Mouse (Mus musculus) heart, adult 18-20 months (tissue): Measurements from ENCODE around the gene Yipf4. TPM values are rescaled to one million over a fixed set of nuclear protein-coding genes. Genes with fewer than 3 reads are reported as not detected.
"Not testable (repeated sequence)": the region's sequence is repeated elsewhere in the genome, so short reads cannot be mapped to it uniquely, and the experiment has no call there.

ENCODE experiments used
- DNase-seq, 2 experiments: peaks; one replicate each; pipeline ENCODE4 v3.0.0; 2021 to 2022; ENCODE audit warnings: mixed read lengths in 1 of 2
- long read RNA-seq, 2 experiments: library from polyadenylated mRNA; stranded (forward); transcript quantifications; one replicate each; pipeline ENCODE4 v2.0.0; 2021
- total RNA-seq, 2 experiments: library from RNA; stranded (reverse); gene quantifications; 2 replicates each; pipeline ENCODE4 v1.2.3; 2021

The Yipf4 gene
- 10 to 100 TPM; 71.6 to 77.8 TPM for total RNA-seq
- long read RNA-seq, experiment 1, transcript Yipf4-201 (6 exons, 2,133 nt) = major isoform, 53 of 57 reads
- long read RNA-seq, experiment 1, partial matches to known transcripts = 0 of 57 reads
- long read RNA-seq, experiment 1, other reads (novel, unspliced or antisense) = 3 of 57 reads
- long read RNA-seq, experiment 2, transcript Yipf4-201 (6 exons, 2,133 nt) = major isoform, 25 of 27 reads
- long read RNA-seq, experiment 2, partial matches to known transcripts = 0 of 27 reads
- long read RNA-seq, experiment 2, other reads (novel, unspliced or antisense) = 2 of 27 reads

- peak; percentile 98 to 99 for DNase-seq
Observed at GRCm38 (mm10) chr17:74489024-74489900, at the start of gene Yipf4. Gene Yipf4 (plus strand): TSS chr17:74489493.

- DNase-seq = peak in 1 of 2 experiments; percentile 14
Observed at GRCm38 (mm10) chr17:74440486-74440885, 48.8 kb upstream of the Yipf4 start.

GRCm38 (mm10) chr17:74449776-74450175 lies 39.5 kb upstream of the Yipf4 start:
- DNase-seq = no peak

DNA sequence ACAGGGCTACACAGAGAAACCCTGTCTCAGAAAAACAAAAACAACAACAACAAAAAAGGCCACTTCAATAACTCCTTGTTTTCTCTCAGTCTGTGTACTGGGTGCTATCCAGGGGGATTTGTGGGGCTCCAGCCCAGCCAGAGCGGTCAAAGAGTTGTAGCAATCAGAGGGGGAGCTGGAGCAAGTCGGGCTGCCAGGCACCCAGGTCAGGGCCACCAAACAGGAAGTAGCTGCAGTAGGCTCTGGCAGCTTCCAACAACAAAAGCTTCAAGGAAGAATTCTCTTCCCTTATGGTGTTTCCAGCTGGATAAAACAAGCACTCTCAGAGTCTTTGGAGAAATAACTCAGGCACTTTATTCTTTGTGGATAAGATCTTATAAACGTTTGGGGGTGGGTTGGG lies 35.4 kb upstream of the Yipf4 start:
- no peak for DNase-seq

- DNase-seq = no peak
Observed at GRCm38 (mm10) chr17:74454660-74455059, 34.6 kb upstream of the Yipf4 start.

DNA sequence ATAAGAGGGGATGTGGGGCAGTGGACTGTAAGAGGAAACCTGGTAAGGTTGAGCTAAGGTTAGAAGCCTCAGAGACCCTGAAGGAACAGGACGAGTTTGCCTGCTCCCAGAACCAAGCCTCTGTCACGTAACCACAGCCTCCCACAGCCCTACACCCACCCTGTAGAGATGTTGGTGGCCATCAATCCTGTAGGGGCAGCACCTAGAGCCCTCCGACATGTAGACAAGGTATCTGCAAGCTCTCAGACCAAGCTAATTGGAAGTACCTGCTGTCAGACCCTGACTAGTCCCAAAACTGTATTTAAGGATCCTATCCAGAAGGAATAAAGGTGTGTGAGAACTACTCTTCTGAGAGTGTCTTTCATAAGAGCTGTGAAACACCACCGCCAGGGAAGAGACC lies 33.9 kb upstream of the Yipf4 start:
- DNase-seq = no peak

GRCm38 (mm10) chr17:74456825-74457224 lies 32.5 kb upstream of the Yipf4 start:
- no peak for DNase-seq

GRCm38 (mm10) chr17:74457972-74458677 lies 31.2 kb upstream of the Yipf4 start:
- DNase-seq = no peak

- DNase-seq = peak in 1 of 2 experiments; percentile 10
Observed at GRCm38 (mm10) chr17:74458711-74459408, 30.4 kb upstream of the Yipf4 start, which contains the start of gene Nlrc4. Gene Nlrc4 (minus strand): TSS chr17:74459142.

GRCm38 (mm10) chr17:74463510-74463909 lies 25.8 kb upstream of the Yipf4 start:
- no peak for DNase-seq

- not testable (repeated sequence) for DNase-seq
Observed at GRCm38 (mm10) chr17:74467981-74468380, 21.3 kb upstream of the Yipf4 start.

DNA sequence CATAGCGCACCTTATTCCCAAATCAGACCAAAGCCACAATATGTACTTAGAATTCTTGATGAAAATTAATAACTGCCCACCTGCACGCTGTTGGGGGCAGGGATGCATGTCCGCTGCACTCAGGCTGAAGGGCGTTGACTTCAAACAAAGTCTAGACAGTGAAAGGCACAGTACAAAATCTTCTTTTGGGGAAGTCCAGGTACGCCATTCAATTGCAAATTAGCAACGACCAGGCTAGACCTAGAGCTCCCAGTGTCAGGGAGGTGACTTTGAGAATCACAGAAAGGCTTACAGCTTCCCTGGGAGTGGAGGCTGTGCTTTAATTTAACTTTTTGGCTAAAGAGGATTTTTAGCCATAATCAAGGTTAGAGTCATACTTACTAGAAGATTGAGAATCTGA lies 19.2 kb upstream of the Yipf4 start:
- DNase-seq = not testable (repeated sequence)

DNA sequence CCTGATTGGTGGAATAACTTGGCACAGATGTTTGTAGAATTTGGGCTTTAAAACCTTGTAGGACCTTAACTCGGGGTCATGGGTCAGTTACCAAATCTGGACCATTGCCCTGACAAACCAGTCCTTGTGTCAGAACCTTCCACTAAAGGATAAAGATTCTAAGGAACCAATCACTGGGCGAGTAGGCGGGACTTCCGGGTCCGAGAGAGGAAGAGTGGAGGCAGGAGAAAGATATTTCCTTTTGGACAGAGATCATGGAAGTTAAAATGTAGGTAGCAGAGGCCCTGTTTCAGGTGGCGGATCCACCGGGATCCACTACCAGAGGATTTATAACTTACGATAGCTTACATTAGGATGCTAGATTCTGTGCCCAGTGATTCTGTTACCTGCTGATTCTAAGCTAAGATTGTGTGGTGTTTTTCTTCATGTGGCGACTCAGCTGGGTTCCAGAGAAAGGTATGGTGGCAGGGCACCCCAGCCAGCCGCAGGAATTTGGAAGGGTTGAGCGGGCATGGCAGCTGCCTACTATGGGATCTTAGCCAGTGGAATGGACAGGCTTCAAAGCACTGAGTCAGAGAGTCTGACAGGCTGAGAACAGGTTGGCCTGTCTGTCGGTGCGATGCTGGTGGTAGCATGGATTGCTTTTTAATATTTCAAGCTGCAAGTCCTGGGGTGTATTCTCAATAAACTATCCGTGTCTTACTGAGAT lies 8.8 kb upstream of the Yipf4 start:
- DNase-seq = no peak

- DNase-seq = no peak
Observed at GRCm38 (mm10) chr17:74489901-74490220, 568 bp downstream of the Yipf4 start.

GRCm38 (mm10) chr17:74491565-74491964 lies 2.3 kb downstream of the Yipf4 start:
- no peak for DNase-seq

DNA sequence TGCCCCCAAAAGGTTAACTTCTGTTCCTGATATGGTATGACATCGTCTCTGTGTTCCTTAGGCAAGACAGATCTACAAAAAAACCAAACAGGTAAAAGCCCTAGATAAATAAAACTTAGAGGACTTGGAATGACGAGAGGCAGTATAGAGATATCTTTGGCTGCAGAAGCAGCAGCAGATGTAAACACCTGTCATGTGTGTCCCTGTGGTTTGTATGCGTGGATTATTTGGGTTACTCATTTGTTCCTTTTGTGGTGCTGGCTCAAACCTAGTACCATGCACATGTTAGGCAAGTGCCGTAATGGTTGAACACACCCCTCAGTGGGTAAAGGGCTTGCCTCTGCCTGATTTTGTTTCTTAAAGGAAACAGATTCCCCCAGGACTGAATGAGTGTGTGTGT lies 10.9 kb downstream of the Yipf4 start:
- DNase-seq = no peak

- DNase-seq = no peak
Observed at GRCm38 (mm10) chr17:74501085-74501484, 11.8 kb downstream of the Yipf4 start.

DNA sequence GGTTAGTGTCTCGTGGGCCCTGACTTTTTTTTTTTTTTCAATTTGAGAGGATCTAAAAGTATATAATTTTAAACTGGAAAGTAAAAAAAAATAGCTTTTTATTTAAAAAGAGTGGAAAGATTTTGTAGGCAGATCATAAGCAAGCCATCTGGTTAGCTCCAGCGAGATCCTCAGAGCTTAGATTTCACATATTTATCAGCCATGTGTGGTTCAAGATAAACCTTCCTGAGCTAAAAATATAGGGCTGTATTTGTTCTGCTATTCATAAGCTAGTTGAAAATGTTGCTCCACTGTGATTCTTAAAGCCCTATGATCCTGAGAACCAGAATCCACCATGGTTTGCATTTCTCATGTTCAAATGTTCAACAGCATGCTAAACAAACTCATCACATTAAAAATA lies 18.6 kb downstream of the Yipf4 start:
- DNase-seq = no peak

GRCm38 (mm10) chr17:74508600-74508999 lies 19.3 kb downstream of the Yipf4 start:
- no peak for DNase-seq

DNA sequence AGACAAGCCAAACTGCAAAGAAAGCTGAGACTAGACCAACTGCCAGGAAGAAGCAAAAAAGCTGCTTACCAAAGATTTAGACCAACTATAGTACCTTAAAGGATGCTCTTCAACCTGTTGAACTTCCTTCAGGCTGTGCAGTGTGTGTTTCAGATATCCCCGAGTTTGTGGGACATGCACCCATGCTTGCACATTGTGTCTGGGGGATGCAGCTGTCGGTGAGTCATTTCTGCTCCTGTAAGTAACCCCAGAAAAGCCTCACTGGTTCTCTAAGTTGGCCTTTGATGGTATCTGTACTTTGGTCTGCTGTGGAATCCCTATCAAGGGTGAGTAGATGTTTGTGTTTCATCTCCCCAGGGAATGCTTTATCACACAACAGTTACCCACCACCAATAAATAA lies 23.0 kb downstream of the Yipf4 start:
- no peak for DNase-seq
